Mouse (Mus musculus) hindlimb bud, embryonic 11.5 days (tissue): ENCODE measurements around the gene Cenpi.

Experiments used
- DNase-seq: peaks from one replicate; pipeline ENCODE4 v3.0.0-alpha.2; 2012; ENCODE audit warnings: low read depth, low spot score; ENCODE audit errors: extremely low spot score

Cenpi gene

DNA sequence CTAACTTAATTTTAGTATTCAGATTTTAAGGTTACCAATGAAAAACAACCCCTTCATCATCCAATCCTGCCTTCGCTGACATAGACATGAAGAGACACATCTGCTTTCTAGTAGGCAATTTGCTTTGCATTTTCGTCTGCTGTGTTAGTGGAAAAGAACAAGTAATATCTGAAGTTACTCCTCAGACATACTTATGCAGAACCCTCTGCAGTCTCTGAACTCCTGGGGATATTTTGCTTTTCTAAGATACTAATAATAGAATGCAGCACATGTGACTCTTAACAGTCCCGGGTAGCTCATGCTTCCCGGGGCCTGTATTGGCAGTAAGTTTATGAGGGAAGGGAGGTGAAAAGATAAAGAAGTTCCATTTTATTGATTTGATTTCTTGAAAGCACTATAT lies 54.3 kb downstream of the Cenpi start:
- no peak for DNase-seq

DNA sequence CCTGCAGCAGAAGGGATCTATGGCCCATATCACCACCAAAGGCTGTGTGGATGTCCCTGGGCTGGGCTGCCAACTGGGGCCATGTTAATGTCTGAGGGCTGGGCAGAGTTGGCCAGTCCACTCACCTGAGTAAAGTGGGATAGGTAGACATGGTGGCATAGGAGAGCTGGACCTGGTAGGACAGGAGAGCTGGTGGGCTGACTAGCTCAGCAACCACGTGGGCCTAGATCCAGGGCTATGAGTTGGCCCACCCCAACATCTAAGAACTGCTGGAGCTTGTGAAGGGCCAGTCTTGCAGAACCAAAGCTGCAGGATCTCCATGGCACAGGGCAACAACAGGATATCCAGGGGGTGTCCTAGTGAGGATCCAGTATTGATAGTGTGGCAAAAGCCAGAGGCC lies 57.5 kb downstream of the Cenpi start:
- no peak for DNase-seq

DNA sequence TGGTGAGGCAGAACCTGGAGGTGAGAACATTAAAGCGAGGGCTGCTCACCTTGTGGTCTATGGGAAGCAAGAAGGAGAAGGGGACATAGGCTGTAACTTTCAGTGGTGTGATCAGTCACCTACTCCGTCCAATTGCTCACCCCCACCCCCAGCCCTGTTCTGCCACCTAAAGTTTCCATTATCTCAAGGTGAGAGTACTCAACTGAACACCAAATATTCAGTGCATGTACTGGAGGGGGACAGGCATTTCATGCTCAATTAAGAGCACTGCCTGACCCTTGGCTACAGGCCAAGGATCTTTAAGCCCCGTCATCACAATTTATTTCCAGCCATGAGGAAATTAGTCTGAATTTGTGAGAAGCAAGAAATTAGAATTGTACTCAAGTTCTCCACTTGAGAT lies 58.7 kb downstream of the Cenpi start:
- DNase-seq: no peak

DNA sequence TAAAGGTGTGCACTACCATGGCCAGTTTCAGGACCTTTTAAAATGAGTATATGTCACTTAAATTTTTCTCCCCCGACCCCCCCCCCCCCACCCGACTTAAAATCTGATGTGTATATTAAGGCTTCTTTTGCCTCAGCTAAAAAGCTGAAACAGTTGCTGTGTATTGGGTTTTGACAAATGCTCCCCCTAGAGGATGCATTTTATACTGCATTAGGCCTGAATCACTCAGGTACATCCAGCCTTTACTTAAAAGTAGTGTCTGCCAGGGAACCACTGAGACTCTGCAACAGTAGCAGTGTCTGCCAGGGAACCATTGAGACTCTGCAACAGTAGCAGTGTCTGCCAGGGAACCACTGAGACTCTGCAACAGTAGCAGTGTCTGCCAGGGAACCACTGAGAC lies 63.4 kb downstream of the Cenpi start:
- no peak for DNase-seq

DNA sequence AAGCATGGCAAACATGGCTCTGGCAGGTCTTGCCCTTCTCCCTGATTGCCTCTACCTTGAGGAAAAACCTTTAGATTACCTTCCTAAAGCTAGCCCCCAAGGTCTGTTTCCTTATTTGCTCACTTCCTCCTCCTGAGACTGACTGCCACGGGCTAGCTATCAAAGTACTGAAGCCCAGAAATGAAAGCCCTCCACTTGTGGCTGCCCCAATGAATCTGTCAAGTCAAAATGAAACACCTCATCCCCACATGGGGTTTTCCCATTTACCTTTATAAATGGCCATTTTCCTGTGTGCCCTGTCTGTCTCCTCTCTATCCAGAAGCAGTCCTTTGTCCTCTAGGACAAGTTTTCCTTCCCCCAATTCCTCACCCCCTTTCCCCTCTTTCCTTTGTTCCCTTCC lies 66.3 kb downstream of the Cenpi start:
- DNase-seq: no peak

DNA sequence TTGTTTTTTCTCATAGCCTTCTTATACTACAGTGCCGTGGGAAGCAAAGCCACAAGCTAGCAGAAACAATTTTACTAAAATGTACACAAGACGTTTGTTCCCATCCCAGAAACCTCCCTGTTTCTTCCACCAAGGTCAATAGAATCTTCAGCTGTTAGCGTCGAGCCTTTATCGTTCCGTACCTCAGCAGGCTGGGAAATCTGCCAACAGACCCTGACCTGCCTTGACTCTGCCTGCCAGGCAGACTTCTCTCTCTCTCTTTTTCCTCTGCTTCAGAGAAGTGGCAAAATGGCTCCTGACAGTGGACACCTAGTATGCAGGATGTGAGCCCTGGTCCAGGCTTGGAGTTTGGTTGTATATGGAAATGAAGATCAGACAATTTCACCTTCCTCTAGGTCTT lies 77.0 kb downstream of the Cenpi start:
- no peak for DNase-seq

DNA sequence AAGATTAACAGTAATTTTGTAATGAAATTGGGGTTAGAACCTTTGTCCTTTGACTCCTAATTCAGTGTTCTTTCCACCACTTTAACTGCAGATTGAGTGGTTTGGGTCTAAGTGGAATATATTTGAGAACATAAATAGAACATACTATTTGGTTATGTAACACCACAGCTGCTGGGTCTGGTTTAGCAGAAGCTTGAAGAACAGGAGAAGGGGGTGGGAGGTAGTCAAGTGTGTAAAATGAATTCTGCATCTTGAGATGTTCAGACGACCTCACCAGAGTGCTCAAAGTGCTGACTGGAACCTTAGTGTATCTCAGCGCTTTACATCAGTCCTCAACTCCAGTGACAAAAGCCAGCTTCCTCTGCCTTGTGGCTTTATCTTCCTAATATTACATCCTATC lies 91.1 kb downstream of the Cenpi start:
- DNase-seq: no peak

DNA sequence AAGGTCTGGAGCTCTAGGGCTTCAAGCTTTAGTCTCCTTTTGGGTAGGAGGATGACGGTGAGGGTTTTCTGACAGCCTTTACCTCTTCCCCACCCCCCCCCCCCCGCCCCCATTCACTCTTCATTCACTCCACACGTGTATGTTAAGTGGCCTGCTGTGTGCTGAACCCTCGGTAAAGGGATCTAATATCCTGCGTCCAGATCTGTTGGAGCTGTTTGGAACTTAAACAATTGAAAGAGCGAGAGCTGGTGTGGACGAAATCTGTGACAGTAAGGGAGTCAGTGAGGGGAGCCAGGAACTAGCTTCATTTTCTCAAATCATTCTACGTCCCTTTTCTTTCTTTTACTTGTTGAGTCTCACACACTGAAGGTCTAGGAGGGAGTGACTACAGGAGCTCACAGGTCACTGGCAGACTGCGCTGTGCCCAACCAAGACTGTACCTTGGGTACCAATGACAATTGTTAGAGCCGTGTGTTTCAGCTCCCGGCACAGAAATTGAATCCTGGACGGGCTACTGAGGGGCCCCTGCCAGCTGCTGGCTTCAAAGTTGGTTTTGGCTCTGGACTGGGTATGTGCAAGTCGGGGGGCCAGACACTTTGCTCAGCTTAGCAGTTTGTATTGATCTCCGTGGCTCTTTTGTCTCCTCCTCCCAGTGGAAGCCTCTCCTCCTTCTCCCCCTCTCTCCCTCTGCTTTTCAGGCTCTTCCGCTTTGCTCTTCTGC lies 96.1 kb downstream of the Cenpi start, which contains the start of gene Drp2:
Gene Drp2, plus strand, starts transcription at position 689 of the 721 bp plus-strand sequence.
- no peak for DNase-seq

DNA sequence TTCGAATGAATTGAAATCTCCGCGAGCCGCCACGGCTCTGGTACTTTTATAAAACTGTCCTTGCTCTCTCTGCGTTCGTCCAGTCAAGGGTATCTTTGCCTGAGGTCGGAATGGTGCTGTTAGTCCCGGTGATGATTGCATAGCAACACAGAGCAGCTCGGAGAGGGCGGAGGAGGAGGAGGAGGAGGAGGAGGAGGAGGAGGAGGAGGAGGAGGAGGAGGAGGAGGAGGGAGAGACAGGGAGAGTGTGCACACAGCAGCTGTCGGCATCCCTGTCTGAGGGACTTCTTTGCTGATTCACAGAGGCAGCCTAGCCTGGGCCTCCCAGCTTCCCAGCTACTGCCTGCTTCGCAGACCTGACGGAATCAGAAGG lies 96.7 kb downstream of the Cenpi start:
- no peak for DNase-seq

DNA sequence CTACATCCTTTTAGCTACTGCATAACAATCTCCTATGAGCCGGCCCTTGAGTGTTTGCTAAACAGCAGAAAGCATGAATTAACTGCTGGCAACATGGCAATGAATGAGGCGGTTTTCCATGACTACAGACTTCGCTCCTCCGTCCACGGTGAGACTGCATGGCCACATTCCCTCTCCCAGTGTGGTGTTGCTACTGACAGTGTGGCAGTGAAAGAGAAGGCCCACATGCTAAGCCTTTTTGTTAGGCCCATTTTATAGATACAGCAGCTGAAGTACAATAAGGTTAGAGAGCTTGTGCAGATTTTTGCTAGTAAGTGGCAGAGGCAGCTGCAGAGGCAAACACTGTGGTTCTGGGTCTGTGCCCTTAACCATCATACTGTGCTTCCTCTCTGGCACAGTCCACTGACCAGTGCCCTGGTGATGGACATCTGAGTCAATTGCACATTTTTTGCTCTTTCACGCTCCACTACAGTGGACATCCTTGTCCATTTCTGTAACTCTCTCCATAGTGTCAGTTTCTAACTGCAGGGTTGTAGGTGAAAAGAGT lies 101.5 kb downstream of the Cenpi start:
- no peak for DNase-seq

DNA sequence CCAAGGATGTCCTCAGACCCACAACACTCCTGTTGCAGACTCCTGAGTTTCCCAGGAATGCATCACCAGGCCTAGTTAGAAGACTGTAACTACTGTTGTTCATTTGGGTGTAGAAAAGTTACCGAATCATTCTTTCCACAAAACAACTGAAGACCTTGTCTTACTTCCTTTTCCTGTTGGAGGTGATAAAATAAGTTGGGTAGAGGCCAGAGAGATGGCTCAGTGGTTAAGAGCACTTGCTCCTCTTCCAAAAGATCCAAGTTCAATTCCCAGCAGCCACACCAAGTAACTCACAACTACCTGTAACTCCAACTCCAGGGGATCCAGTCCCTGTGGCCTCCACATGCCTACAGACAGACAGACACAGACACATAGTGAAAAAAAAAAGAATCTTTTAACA lies 104.2 kb downstream of the Cenpi start:
- no peak for DNase-seq
